Mouse (Mus musculus) retina, postnatal 1 day (tissue): Measurements from ENCODE around the gene Dlgap1.

Experiments used
- DNase-seq: peaks from one replicate; pipeline ENCODE4 v3.0.0-alpha.2; 2012

The Dlgap1 gene

GRCm38 (mm10) chr17:70646641-70647040 is 677.8 kb downstream of the Dlgap1 start:
- DNase-seq = no peak

- DNase-seq = no peak
These were observed 692.5 kb downstream of the Dlgap1 start for GRCm38 (mm10) chr17:70661382-70661781.

- no peak for DNase-seq
These were observed 695.1 kb downstream of the Dlgap1 start for GRCm38 (mm10) chr17:70663992-70664391.

- DNase-seq = no peak
These were observed 695.7 kb downstream of the Dlgap1 start for GRCm38 (mm10) chr17:70664484-70665040.

GRCm38 (mm10) chr17:70673985-70674384 is 705.1 kb downstream of the Dlgap1 start:
- DNase-seq = no peak

GRCm38 (mm10) chr17:70676522-70676921 is 707.6 kb downstream of the Dlgap1 start:
- no peak for DNase-seq

- DNase-seq = peak; percentile 82
These were observed 714.8 kb downstream of the Dlgap1 start for GRCm38 (mm10) chr17:70683561-70684167.

GRCm38 (mm10) chr17:70690174-70690573 is 721.3 kb downstream of the Dlgap1 start:
- no peak for DNase-seq

GRCm38 (mm10) chr17:70690598-70690997 is 721.7 kb downstream of the Dlgap1 start:
- DNase-seq = no peak

- peak; percentile 86 for DNase-seq
These were observed 738.3 kb downstream of the Dlgap1 start for GRCm38 (mm10) chr17:70706976-70707818.

GRCm38 (mm10) chr17:70707819-70708140 is 738.9 kb downstream of the Dlgap1 start:
- DNase-seq = no peak

- DNase-seq = no peak
These were observed 740.7 kb downstream of the Dlgap1 start for GRCm38 (mm10) chr17:70709545-70709944.

- no peak for DNase-seq
These were observed 744.6 kb downstream of the Dlgap1 start for GRCm38 (mm10) chr17:70713470-70713869.

GRCm38 (mm10) chr17:70719684-70720324 is 750.9 kb downstream of the Dlgap1 start:
- no peak for DNase-seq

GRCm38 (mm10) chr17:70720766-70721165 is 751.9 kb downstream of the Dlgap1 start:
- DNase-seq = peak; percentile 46

- DNase-seq = no peak
These were observed 753.3 kb downstream of the Dlgap1 start for GRCm38 (mm10) chr17:70722146-70722545.

- no peak for DNase-seq
These were observed 759.9 kb downstream of the Dlgap1 start for GRCm38 (mm10) chr17:70728719-70729281.

- no peak for DNase-seq
These were observed 765.9 kb downstream of the Dlgap1 start for GRCm38 (mm10) chr17:70734728-70735127.

- no peak for DNase-seq
These were observed 766.5 kb downstream of the Dlgap1 start for GRCm38 (mm10) chr17:70735396-70735795.

- DNase-seq = peak; percentile 73
These were observed 768.6 kb downstream of the Dlgap1 start for GRCm38 (mm10) chr17:70737424-70737823.

- peak; percentile 94 for DNase-seq
These were observed 769.4 kb downstream of the Dlgap1 start for GRCm38 (mm10) chr17:70738168-70738854.

- DNase-seq = peak; percentile 54
These were observed 770.5 kb downstream of the Dlgap1 start for GRCm38 (mm10) chr17:70739346-70739745.

GRCm38 (mm10) chr17:70741696-70742095 is 772.8 kb downstream of the Dlgap1 start:
- DNase-seq = no peak
